Mouse (Mus musculus) spleen, adult 18-20 months (tissue): Measurements from ENCODE around the gene Lsm2.
"Not testable (repeated sequence)": the region's sequence is repeated elsewhere in the genome, so short reads cannot be mapped to it uniquely, and the experiment has no call there.

Source experiments
- DNase-seq, 2 experiments: peaks; one replicate each; pipeline ENCODE4 v3.0.0; 2022; ENCODE audit warnings: mixed read lengths in 2 of 2

Lsm2 gene

DNA sequence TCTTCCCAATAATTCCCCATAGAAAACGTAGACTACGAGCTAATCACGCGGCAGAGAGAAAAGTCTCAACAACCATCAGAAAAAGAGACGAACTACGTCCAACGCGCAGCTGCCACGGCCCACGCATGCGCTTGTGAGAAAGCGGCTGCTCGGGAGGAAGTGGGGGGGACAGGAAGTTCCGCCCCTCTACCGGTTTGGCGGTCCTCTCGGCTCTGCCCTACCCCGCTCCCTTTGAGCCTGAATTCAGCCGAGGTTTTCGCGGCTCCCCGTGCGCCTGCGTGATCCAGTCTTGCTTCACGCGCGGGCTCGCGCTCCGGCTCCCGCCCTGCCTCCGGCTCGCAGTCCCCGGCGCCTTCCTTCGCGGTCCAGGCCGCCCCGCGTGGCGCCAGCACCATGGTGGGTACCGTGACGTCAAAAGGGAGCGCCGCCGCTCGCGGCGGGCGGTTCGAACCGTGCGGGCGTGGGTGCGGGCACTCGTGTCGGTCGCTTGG is at the start of gene Lsm2:
Lsm2 (plus strand) TSS at position 173 of the 491 bp plus-strand sequence.
- DNase-seq: peak; percentile 83 to 84

DNA sequence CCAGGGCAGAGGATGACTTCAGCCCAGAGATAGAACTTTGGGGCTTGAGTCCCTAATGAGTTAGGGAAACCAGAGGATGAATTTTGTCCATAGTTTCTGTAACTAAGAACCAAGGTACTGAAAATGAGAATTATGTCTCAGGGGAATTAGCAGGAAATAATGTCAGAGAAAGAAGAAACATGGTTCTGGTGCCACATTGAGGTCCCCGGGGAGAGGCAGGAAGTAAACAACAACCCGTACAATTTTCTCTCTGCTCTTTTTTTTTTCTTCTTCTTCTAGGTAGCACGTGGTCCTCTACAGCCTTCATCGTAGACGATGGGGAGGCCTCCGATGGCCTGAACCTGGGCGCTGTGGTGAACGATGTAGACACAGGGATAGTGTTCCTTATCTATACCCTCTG is 49.4 kb upstream of the Lsm2 start:
- peak in 1 of 2 experiments; percentile 14 for DNase-seq

DNA sequence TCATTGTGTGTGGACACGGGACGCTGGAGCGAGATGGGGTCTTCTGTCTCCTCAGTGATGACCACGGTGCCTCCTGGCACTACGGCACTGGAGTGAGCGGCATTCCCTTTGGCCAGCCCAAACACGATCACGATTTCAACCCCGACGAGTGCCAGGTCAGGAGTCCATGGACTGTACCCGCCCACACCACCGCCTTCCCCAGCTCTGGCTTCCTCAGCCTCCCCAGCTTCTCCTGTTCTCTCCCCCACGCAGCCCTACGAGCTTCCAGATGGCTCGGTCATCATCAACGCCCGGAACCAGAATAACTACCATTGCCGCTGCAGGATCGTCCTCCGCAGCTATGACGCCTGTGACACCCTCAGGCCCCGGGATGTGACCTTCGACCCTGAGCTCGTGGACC is 47.6 kb upstream of the Lsm2 start:
- no peak for DNase-seq

DNA sequence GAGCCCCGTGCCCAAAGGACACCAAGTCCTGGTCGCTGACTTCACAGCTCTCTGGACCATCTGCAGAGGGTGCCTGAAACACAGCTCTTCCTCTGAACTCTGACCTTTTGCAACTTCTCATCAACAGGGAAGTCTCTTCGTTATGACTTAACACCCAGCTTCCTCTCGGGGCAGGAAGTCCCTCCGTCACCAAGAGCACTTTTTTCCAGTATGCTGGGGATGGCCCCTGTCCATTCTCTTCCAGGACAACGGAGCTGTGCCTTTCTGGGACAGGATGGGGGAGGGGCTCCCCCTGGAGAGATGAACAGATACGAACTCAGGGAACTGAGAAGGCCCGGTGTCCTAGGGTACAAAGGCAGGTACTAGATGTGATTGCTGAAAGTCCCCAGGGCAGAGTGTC is 46.8 kb upstream of the Lsm2 start:
- DNase-seq: no peak

DNA sequence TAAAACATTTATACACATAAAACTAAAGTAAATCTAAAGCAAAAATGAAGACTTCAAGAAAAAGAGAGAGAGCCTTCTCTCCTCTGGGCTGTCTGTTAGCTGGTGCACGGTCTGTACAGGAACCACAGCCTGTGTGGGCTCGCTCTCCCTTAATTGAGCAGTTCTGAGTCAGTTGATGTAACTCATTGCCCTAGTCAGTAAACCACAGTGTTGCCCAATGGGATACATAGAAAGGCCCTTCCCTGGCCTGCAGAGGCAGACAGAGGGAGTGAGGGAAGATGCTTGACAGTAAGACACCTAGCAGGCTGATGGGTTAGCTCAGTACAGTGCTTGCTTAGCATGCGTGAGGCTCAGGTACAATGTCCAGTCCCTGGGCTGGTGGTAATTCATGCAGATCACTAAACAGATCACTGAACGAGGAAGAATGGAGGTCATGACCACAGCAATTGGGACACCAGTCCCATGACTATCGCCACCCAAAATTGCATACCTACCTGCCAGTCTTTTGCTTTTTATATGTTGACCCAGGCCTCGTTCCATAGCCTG is 43.6 kb upstream of the Lsm2 start:
- DNase-seq: no peak

DNA sequence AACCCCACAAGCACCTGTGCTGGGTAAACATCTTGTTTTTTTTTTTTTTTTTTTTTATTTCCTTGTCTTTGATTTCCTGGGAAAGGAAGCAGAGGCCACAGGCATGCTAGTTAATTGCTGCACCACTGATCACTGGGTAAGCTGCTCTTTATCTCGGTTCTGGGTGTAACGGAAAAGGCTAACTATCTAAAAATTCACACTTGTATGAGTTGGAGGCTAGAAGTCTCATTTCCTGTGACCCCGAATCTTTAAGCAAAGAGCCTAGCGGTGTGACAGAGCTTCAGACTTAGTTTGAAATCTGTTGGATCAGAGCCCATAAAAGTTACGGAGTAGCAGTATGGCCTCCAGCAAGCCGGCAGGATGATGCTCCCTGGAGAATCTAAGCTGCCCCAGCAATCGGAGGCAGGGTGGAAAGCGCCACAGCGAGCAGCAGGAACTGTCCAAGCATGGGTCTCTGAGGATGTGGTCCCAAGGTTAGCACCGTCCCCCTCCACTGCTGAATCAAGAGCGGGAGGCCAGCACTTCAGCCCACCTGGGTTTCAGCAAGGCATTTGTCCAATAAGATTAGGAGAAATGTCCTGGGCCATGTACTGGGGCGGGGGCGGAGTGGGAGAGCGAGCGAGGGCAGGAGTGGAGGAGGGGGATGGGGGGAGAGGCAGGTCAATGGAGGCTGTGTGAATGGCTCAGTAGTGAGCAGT is 40.2 kb upstream of the Lsm2 start:
- no peak for DNase-seq

DNA sequence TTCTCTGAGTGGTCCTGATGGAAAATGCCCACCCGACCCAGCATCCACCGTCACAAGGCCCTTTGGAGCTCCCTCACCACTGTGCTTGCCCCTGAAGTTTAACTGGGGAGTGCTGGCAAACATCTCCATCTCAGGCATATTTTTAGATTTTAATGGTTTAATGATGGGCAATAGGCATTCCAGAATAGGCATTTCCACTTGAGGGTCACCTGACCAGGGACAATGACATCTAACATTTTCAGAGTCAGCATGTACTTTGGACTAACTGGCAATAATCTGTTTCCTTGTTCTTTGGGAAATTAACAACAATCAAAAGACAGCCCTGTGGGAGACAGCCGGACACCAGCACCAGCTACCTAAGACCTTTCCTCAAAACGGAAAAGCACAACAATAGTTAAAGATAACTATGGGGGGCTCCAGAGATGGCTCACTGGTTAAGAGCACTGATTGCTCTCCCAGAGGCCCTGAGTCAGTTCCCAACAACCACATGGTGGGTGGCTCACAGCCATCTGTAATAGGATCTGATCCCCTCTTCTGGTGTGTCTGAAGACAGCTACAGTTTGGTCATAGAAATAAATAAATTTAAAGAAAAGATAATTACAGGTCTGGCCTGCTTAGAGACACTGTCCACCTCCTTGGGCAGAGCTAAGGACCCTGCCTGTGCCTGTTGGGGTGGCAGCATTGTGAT is 38.4 kb upstream of the Lsm2 start:
- DNase-seq: no peak

DNA sequence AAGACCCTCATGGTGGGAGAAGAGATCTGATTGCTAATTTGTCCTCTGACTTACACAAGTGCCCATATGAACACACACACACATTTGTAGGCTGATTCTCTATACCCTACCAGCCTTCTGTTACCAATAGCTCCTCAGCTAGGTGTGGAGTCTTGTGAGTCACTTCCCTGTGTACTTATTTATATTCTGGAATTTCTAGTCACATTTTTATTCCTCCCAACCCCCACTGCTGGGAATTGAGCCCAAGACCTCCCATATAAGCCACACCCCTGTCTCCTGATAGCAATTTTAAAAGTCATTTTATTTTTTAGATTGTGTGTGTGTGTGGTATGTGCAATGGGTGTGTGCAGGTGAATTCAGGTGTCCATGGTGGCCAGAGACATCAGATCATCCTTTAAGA is 37.3 kb upstream of the Lsm2 start:
- no peak for DNase-seq

DNA sequence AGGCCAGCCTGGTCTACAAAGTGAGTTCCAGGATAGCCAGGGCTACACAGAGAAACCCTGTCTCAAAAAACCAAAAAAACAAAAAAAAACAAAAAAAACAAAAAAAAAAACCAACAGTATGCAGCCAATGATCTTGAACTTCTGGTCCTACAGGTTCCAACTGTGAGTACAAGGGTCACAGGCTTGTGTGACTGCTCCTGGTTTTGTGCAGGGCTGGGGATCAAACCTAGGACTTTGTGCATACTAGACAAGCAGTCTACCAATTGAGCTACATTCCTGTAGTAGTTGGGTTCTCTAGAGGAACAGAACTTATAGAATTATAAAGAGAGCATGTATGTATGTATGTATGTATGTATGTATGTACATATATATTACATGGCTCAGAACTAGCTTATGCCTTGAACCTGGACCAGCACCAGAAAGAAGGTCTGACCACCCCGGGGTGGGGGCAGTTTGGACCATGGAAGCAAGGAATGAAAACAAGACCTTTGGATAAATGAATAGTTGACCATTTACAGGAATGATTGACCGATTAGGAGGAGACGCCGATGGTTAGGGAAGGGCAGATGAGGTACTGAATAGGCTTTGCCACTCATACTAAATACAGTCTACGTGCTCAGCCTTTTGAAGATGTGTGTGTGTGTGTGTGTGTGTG is 35.0 kb upstream of the Lsm2 start:
- DNase-seq: no peak

DNA sequence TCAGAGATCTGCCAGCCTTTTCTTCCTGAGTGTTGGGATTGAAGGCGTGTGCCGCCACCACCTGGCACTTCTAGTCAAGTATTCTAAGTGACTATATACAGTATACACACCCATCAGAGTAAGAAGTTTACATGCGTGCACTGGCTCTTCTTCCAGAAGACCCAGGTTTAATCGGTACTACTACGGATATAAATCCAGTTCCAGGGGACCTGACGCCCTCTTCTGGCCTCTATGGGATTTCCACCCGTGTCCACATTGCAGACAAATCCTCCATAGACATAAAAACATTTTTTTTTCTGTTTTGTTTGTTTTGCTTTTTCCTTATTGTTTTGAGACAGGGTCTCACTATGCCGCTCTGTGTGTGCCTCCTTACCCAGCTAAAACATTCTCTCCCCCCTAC is 34.1 kb upstream of the Lsm2 start:
- DNase-seq: no peak

DNA sequence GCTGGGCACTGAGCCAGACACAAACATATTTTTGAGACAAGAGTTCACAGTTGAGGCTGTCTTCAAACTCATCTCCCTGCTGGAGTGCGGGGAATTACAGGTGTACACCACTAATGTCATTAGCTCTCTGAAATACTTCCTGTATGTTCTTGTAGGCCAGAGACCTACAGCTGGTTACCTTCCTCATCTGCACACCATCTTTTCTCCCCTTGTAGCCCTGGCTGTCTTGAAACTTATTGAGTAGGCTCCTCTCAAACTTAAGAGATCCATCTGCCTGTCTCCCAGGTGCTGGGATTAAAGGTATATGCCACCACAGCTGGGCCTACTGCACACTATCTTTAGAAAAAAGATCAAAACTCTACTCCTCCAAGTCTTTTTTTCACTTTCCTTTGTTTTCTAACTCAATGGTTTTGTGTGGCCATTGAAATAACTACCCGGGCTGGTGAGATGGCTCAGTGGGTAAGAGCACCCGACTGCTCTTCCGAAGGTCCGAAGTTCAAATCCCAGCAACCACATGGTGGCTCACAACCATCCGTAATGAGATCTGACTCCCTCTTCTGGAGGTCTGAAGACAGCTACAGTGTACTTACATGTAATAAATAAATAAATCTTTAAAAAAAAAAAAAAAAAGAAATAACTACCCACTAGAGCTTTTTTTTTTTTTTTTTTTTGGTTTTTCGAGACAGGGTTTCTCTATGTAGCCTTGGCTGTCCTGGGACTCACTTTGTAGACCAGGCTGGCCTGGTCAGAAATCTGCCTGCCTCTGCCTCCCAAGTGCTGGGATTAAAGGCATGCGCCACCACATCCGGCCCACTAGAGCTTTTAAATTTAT is 32.7 kb upstream of the Lsm2 start:
- DNase-seq: not testable (repeated sequence)

DNA sequence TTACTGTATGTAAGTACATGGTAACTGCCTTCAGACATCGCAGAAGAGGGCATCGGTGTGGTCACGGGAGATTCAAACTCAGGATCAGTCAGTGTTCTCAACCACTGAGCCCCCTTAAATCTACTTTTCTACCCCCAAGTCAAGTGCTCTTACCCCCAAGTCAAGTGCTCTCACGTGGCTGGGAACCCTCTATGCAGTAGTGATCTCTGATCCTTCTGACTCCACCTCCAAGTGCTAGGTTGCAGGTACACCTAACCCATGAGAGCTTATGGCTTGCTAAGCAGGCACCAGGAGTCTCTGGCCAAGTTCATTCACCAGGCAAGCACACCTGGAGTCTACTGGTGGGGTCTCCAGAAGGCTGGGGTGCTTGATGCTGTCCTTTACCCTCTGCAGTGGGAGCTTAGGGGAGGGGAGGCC is 32.1 kb upstream of the Lsm2 start:
- no peak for DNase-seq

DNA sequence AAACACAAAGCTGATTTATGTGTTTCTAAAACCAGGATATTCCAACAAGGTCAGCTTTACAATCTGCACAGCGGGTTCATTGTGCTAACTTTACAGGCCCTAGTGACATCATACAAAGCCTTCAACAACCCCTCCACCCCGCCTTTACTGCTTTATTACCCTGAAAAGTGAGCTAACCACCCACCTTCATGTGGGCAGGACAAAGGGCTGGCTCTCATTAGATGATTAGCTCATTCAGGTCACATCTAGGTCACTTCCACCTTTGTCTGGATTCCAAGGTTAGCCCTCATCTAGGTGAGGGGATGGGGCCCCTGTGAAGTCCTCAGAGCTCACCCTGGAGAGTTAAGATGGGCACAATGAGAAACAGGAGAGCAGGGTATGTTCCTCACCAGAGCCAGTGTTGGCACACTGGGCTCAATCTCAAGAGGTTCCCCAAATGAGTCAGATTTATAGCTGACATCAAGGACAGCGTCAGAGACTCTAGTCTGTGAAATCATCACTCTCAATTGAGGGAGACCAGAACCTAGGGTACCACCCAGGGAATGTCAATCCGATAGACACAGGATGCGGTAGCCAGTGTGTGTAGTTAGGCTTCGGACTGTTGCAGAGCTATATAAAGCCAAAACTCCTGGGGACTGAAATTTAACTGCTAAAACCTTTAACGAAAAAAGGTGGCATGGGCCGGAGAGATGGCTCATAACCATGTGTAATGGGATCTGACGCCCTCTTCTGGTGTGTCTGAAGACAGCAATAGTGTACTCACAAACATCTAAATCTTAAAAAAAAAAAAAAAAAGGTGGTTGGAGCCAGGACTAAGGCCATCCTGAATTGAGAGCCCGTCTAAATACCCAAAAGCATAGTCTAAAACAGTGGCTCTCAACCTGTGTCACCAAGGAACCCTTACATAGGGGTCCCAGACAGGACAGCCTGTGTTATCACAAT is 30.9 kb upstream of the Lsm2 start:
- DNase-seq: no peak

DNA sequence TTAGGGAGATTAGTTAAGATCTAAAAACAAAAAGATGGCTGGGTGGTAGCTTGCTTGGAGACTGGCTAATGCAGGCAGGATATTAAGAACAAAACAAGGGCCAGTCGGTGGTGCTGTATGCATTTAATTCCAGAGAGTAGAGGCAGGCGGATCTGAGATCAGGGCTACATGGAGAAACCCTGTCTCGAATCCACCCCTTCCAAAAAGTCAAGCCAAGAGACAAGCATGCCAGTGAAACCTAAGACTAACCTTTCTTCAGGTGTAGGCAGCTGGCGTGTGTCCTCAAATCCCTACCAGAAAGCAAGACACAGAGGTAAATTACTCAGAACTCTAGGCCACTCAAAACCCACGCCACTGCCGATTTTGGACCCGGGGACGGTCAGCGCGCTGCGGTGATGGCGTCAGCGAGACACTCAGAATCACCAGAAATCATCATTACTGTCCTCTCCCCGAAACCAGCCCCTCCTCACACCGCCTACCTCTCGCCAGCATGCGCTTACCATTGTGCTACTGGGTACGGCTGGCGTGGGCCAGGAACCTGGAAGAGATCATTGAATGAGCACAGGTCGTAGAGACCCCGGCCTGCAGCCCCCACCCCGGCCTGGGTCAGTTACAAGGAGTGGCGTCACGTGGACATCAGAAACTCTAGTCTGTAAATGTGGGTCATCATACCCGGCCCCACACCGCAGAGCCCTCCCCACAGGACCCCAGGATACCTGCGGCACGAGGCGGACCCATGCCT is 29.9 kb upstream of the Lsm2 start:
- DNase-seq: no peak

DNA sequence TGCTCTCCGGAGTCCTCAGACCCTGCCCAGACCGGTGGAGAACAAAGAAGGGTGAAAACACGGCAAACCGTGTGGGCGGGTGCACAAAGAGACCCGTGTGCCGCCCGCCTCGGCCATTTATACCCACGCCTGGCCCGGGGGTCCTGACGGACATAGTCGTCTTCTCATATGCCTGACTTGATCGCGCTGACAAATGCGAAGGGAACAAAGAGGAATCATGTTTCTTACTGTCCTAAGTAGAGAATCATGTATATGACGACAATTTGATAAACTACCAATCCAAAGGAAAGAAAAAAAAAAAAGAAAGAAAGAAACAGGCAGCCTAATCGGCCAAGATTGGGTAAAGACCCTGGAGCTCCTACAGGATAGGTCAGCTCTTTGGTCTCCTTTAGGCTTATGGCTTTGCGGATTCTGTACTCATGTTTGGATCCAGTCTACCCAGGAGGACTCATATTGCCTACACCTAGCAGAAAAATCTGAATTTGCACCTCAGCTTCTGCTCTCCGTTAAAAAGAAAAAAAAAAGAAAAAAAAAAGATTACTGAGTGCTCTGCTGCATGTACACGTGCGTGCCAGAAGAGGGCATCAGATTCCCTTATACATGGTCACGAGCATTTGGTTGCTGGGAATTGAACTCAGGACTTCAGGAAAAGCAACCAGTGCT is 29.2 kb upstream of the Lsm2 start:
- DNase-seq: peak; percentile 63 to 82

DNA sequence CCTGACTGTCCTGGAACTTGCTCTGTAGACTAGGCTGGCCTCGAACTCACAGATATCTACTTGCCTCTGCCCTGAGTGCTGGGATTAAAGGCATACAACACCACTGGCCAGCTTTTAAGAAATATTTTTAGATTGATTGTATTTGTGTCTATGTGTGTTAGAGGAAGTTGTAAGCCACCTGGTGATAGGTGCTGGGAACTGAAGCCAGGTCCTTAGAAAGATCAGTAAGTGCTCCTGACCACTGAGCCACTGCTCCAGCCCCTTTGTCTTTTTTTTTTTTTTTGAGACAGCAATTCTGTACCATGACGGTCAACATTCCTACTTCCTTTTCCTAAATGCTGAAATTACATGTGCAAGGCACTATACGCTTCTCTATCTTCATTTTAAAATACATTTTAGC is 28.4 kb upstream of the Lsm2 start:
- DNase-seq: no peak

DNA sequence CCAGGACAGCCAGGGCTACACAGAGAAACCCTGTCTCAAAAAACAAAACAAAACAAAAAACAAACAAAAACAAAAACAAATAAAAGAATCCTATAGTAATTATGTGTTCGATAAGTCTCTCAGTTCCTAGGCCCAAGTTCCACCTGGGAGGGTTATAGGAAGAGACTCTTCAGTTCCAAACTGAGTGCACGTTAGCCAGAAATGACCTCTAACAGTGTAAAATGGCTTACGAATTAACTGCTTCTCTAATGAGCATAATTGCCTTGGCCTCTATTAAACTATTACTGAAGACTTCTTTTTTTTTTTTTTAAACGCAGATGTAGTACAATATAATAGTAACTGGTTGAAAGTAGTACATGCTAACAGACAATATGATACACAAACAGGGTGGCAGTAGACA is 27.8 kb upstream of the Lsm2 start:
- no peak for DNase-seq

DNA sequence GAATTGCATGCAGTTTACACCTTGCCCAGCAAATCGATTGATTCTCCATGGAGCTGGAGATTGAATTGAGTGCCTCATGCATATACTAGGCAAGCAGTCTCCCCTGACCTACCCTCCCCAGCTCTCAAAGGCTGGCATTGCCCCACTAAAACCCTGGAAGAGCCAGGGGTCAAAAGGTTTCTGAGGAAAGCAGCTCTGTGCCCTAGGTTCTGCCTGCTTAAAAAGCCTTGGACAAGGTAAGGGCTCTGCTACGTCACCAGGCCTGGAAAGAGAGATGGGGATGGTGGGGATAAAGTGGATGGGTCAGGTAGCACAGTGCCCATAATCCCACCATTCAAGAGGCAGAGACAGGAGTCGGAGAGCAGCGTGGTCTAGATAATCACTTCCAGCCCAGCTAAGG is 26.8 kb upstream of the Lsm2 start:
- no peak for DNase-seq

DNA sequence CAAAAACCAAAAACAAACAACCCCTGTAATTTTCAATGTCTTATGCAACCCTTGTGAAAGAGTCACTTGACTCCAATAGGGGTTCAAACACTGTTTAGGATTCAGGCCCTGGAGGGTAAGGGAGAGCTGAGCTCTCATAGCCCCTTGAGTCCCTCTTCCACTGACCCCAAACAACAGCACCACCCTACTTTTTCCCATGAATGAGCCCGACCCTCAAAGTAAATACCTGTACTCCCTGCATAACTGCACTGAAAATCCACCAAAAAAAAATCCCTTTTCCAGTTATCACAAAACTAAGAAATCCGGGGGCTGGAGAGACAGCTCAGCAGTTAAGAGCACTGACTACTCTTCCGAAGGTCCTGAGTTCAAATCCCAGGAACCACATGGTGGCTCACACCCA is 25.8 kb upstream of the Lsm2 start:
- DNase-seq: no peak

DNA sequence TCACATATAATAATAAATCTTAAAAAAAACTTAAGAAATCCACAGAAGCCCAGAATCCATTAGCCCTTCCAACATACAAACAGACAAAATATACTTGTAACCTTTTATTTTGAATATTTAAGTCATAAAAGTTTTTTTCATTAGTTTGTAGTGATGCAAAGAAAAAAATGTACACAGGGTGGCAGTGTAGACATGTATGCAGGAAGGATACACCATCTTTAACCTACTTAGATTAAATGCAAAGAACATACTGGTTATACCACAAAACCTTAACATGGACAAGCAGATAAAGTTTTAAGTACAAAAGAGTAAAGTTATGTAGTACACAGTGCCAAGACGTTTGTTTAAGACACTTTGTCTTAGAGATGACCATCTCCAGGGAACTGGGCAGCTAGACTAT is 25.3 kb upstream of the Lsm2 start:
- no peak for DNase-seq
